Mouse (Mus musculus): ENCODE measurements around the gene Unc45b. TPM values are rescaled to one million over a fixed set of nuclear protein-coding genes. Genes with fewer than 3 reads are reported as not detected.
"Not testable (repeated sequence)": the region's sequence is repeated elsewhere in the genome, so short reads cannot be mapped to it uniquely, and the experiment has no call there.

Unc45b gene
- total and polyA plus RNA-seq, 3 experiments: 0.08 to 0.26 TPM; not detected in 1

DNA sequence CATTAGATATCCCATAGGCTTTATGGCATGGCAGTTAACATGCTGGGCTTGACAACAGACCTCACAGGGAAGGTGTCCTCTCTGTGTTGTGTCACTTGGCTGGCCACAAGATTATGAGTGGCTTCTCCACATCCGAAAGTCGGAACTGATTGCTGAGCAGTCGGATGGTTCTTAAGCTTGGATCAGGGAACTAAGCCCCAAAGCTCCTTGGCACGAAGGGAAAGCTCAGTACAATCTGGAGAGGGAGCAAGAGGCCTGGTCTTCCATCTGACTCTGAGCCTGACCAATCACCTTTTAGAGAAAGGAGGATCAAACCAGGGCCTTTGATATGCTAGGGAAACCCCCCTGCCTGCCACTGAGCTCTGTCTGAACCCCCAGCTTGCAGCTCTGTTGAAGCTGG lies 11.3 kb downstream of the Unc45b start:
- DNase-seq (ENCODE audit: extremely low read depth): no peak
- H3K9me3 ChIP-seq (replicated peaks; ENCODE audit: low read length): no peaks in the 10 kb centered on the region
- dilution Hi-C loops (cut with MboI; ENCODE audit: extremely low pct_ligation_motif_present, extremely low pct_unique_long_range_greater_than_20kb, low sequenced_read_pairs) (no loop called here), in situ Hi-C loops (cut with MboI; ENCODE audit: low pct_ligation_motif_present, low pct_unique_long_range_greater_than_20kb, low sequenced_read_pairs) (loop anchor here (25.0 kb wide), 2 partner anchors 266 to 491 kb away; partner anchors contain the start of genes Rasl10b, Slfn3 and Slfn4)
- H3K4me3 ChIP-seq (replicated peaks in 1 of 3; ENCODE audit: low read depth in 2 of 3, low read length in 2 of 3, poor library complexity in 1 of 3): no peak overlapping the region
- no peak overlapping the region for H3K4me2 ChIP-seq (ENCODE audit: insufficient read depth, low read depth, poor library complexity, severe bottlenecking)
- H3K27ac ChIP-seq (ENCODE audit: insufficient read depth, low read depth): no peak overlapping the region
- no peaks in the 10 kb centered on the region for H3K79me2 ChIP-seq (replicated peaks; ENCODE audit: control insufficient read depth, extremely low read depth, insufficient read depth, poor library complexity, severe bottlenecking)
- H3K27me3 ChIP-seq (replicated peaks): no peaks in the 10 kb centered on the region
- H3K4me1 ChIP-seq (ENCODE audit: control insufficient read depth in 1 of 2, insufficient read depth in 2 of 2): peaks cover 11 to 30% of the 10 kb centered on the region in 2 experiments
- TF ChIP-seq ZNF384 (IDR thresholded peaks at IDR 0.05; ENCODE audit: low read depth, low read length) (no peak), ZKSCAN1 (IDR thresholded peaks at IDR 0.05; ENCODE audit: borderline replicate concordance, low read depth, low read length) (no peak), E2F4 (IDR thresholded peaks at IDR 0.05; ENCODE audit: insufficient replicate concordance, low read depth, low read length) (no peak), MAFK (IDR thresholded peaks at IDR 0.05; ENCODE audit: insufficient replicate concordance, low read length) (no peak), CHD2 (IDR thresholded peaks at IDR 0.05; ENCODE audit: low read length) (no peak), JUND (conservative IDR thresholded peaks at IDR 0.05; ENCODE audit: low read depth, low read length) (no peak), SMC3 (IDR thresholded peaks at IDR 0.05; ENCODE audit: low read depth, low read length) (no peak), ZMIZ1 (IDR thresholded peaks at IDR 0.05; ENCODE audit: low read depth, low read length) (no peak), MAX (IDR thresholded peaks at IDR 0.05; ENCODE audit: low read length) (no peak), MEF2A (IDR thresholded peaks at IDR 0.05; ENCODE audit: borderline replicate concordance, low read depth, low read length) (no peak), KAT2A (IDR thresholded peaks at IDR 0.05; ENCODE audit: insufficient replicate concordance, low read length) (no peak), NELFE (IDR thresholded peaks at IDR 0.05; ENCODE audit: low read depth, low read length) (no peak), POLR2AphosphoS2 (IDR thresholded peaks at IDR 0.05; ENCODE audit: low read depth, low read length) (no peak), PAX5 (IDR thresholded peaks at IDR 0.05; ENCODE audit: low read length) (no peak), MAZ (IDR thresholded peaks at IDR 0.05; ENCODE audit: low read depth, low read length) (no peak), MXI1 (IDR thresholded peaks at IDR 0.05; ENCODE audit: low read depth, low read length) (no peak), ETS1 (conservative IDR thresholded peaks at IDR 0.05; ENCODE audit: low read depth, low read length) (no peak), ELF1 (IDR thresholded peaks at IDR 0.05; ENCODE audit: low read depth, low read length) (no peak)
- H3K9ac ChIP-seq (ENCODE audit: insufficient read depth, low read depth): no peak overlapping the region
- no peaks in the 10 kb centered on the region for H3K36me3 ChIP-seq (replicated peaks in 1 of 2; ENCODE audit: control insufficient read depth in 1 of 2, insufficient read depth in 1 of 2, low read length in 1 of 2)

DNA sequence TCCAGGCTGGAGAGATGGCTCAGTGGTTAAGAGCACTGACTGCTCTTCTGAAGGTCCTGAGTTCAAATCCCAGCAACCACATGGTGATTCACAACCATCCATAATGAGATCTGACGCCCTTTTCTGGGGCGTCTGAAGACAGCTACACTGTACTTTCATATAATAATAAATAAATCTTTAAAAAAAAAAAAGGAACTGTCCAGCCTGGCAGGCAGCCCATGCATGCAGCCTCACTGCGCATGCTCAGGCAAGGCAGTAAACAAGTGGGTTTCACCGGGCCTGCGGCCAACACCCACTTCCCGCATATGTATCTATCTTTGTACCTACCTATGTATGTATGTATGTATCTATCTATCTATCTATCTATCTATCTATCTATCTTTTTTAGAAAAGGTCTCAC lies 13.6 kb downstream of the Unc45b start:
- H3K4me3 ChIP-seq (replicated peaks in 1 of 3; ENCODE audit: low read depth in 2 of 3, low read length in 2 of 3, poor library complexity in 1 of 3); H3K36me3 ChIP-seq (replicated peaks in 1 of 2; ENCODE audit: control insufficient read depth in 1 of 2, insufficient read depth in 1 of 2, low read length in 1 of 2); H3K27me3 ChIP-seq (replicated peaks); H3K4me2 ChIP-seq (ENCODE audit: insufficient read depth, low read depth, poor library complexity, severe bottlenecking); H3K79me2 ChIP-seq (replicated peaks; ENCODE audit: control insufficient read depth, extremely low read depth, insufficient read depth, poor library complexity, severe bottlenecking); H3K27ac ChIP-seq (ENCODE audit: insufficient read depth, low read depth); dilution Hi-C loops (cut with MboI; ENCODE audit: extremely low pct_ligation_motif_present, extremely low pct_unique_long_range_greater_than_20kb, low sequenced_read_pairs); DNase-seq (ENCODE audit: extremely low read depth); H3K9ac ChIP-seq (ENCODE audit: insufficient read depth, low read depth): not testable (repeated sequence)
- Histone ChIP-seq H3K4me1 (ENCODE audit: control insufficient read depth in 1 of 2, insufficient read depth in 2 of 2) (peaks cover 9 to 26% of the 10 kb centered on the region in 2 experiments), H3K9me3 (replicated peaks; ENCODE audit: low read length) (peaks cover 12% of the 10 kb centered on the region)
- in situ Hi-C loops (cut with MboI; ENCODE audit: low pct_ligation_motif_present, low pct_unique_long_range_greater_than_20kb, low sequenced_read_pairs): loop anchor here (25.0 kb wide), 2 partner anchors 263 to 488 kb away; partner anchors contain the start of genes Rasl10b, Slfn3 and Slfn4
